Mouse (Mus musculus) CH12.LX (cell line): Measurements from ENCODE around the gene Per1.

Experiments used
- BHLHE40 ChIP-seq: IDR thresholded peaks from 2 replicates; pipeline ENCODE4 v1.6.1; 2011; ENCODE audit warnings: mild to moderate bottlenecking, low read depth, low read length, improper control_type of control experiment
- CHD1 ChIP-seq: IDR thresholded peaks from 2 replicates; pipeline ENCODE4 v1.6.1; 2012; ENCODE audit warnings: low read depth, low read length, improper control_type of control experiment, inconsistent platforms
- CTCF ChIP-seq, 2 experiments: IDR thresholded peaks in 1 of 2; conservative IDR thresholded peaks in 1 of 2; 2 replicates each; pipeline ENCODE4 v1.5.1; 2011 to 2012; ENCODE audit warnings: low read depth in 2 of 2, low read length in 2 of 2, improper control_type of control experiment in 1 of 2, inconsistent platforms in 1 of 2, mild to moderate bottlenecking in 1 of 2, moderate library complexity in 1 of 2
- EP300 ChIP-seq: IDR thresholded peaks from 2 replicates; pipeline ENCODE4 v1.6.1; 2011; ENCODE audit warnings: low read length, improper control_type of control experiment
- JUND ChIP-seq: conservative IDR thresholded peaks from 2 replicates; pipeline ENCODE4 v1.6.1; 2011; ENCODE audit warnings: low read depth, low read length, improper control_type of control experiment
- MEF2A ChIP-seq: IDR thresholded peaks from 2 replicates; pipeline ENCODE4 v1.6.1; 2014; ENCODE audit warnings: low read depth, mild to moderate bottlenecking, inconsistent platforms, low read length, improper control_type of control experiment, borderline replicate concordance
- MXI1 ChIP-seq: IDR thresholded peaks from 2 replicates; pipeline ENCODE4 v1.6.1; 2011; ENCODE audit warnings: mild to moderate bottlenecking, low read depth, low read length, improper control_type of control experiment
- POLR2A ChIP-seq: IDR thresholded peaks from 2 replicates; pipeline ENCODE4 v1.6.1; 2011; ENCODE audit warnings: low read depth, mild to moderate bottlenecking, improper control_type of control experiment, low read length
- POLR2AphosphoS2 ChIP-seq: IDR thresholded peaks from 2 replicates; pipeline ENCODE4 v1.6.1; 2011; ENCODE audit warnings: low read depth, low read length, improper control_type of control experiment
- TCF12 ChIP-seq: IDR thresholded peaks from 2 replicates; pipeline ENCODE4 v1.6.1; 2014; ENCODE audit warnings: low read depth, mild to moderate bottlenecking, inconsistent platforms, low read length, improper control_type of control experiment
- UBTF ChIP-seq: IDR thresholded peaks from 2 replicates; pipeline ENCODE4 v1.6.1; 2012; ENCODE audit warnings: low read depth, mild to moderate bottlenecking, inconsistent platforms, low read length, improper control_type of control experiment, moderate library complexity
- ZKSCAN1 ChIP-seq: IDR thresholded peaks from 2 replicates; pipeline ENCODE4 v1.6.1; 2012; ENCODE audit warnings: low read depth, inconsistent platforms, low read length, improper control_type of control experiment, borderline replicate concordance
- ZMIZ1 ChIP-seq: IDR thresholded peaks from 2 replicates; pipeline ENCODE4 v1.6.1; 2012; ENCODE audit warnings: low read depth, mild to moderate bottlenecking, inconsistent platforms, low read length, improper control_type of control experiment

DNA sequence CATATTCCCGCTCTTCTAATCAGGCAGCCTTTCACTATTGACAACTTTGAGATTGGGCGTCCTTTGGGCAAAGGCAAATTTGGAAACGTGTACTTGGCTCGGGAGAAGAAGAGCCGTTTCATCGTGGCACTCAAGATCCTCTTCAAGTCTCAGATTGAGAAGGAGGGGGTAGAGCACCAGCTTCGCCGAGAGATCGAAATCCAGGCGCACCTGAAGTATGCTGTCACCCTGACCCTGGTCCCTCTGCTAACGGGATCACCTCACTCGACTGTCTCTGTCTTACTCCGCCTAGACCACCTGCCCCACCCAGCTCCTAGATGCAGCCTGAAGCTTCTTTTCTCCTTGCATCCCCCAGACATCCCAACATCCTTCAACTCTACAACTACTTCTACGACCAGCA lies 46.9 kb upstream of the Per1 start:
- no peak for TF ChIP-seq CTCF (conservative IDR thresholded peaks at IDR 0.05 in 1 of 2, IDR thresholded peaks at IDR 0.05 in 1 of 2; ENCODE audit: low read depth in 2 of 2, low read length in 2 of 2)
- TF ChIP-seq ZKSCAN1: no peak
- TF ChIP-seq UBTF: no peak
- no peak for TF ChIP-seq ZMIZ1
- TF ChIP-seq POLR2AphosphoS2: no peak
- TF ChIP-seq TCF12: no peak
- no peak for TF ChIP-seq EP300
- no peak for TF ChIP-seq CHD1
- TF ChIP-seq JUND: no peak
- no peak for TF ChIP-seq BHLHE40
- TF ChIP-seq POLR2A: no peak
- no peak for TF ChIP-seq MEF2A
- no peak for TF ChIP-seq MXI1
